Mouse (Mus musculus): ENCODE results near the gene Prtn3. TPM values are rescaled to one million over a fixed set of nuclear protein-coding genes. Genes with fewer than 3 reads are reported as not detected.
A peak's percentile ranks its signal among the peaks of the same experiment; 100 is the strongest.
"Not testable (repeated sequence)": the region's sequence is repeated elsewhere in the genome, so short reads cannot be mapped to it uniquely, and the experiment has no call there.

Prtn3 gene
- total RNA-seq, 2 experiments from 2014 or later = 2.2 to 2.4 TPM

DNA sequence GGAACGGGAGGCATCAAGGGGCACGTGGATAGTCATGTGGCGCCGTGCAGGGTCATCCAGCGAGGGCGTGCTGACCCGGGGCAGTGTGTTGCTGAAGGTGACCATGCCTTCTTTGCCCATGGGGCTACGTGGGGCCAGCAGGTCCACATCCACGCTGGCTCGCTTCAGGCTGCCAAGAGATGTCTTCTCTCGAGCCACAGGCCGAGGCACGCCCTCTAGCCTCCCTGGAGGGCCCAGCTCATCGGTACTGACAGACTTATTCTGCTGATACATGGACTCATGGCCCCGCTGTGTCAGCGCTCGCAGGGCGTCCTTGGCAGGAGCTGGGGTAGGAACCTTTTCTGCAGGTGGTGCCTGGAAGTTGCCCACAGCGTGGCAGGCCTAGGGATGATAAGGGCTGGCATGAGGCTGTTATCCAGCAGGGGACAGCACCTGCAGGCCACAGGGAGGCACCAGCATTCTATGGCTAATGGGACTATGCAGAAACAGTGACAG is 8.4 kb upstream of the Prtn3 start:
- DNase-seq (ENCODE audit: low spot score in 2 of 2) = no peak
- intact Hi-C loops (cut with DNase I) = no loop called here

DNA sequence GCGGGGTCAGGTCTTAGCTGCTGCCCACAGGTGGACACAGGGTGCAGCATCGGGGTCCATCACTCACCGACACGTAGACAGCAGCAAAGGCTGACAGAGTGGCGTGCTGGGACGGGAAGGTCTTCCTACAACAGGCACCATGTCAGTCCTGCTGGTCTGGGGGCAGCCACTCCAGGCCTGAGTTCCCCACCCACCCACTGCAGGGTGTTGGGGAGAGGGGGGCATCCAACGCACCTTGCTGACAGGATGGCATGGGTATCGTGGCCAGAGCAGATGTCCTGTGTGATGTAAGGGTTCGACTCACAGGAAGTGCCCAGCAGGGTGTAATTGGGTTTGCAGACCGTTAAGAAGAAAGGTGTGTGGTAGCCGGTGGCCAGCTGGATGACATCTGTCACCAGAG is 7.7 kb upstream of the Prtn3 start:
- intact Hi-C loops (cut with DNase I) = no loop called here
- no peak for DNase-seq (ENCODE audit: low spot score in 2 of 2)

DNA sequence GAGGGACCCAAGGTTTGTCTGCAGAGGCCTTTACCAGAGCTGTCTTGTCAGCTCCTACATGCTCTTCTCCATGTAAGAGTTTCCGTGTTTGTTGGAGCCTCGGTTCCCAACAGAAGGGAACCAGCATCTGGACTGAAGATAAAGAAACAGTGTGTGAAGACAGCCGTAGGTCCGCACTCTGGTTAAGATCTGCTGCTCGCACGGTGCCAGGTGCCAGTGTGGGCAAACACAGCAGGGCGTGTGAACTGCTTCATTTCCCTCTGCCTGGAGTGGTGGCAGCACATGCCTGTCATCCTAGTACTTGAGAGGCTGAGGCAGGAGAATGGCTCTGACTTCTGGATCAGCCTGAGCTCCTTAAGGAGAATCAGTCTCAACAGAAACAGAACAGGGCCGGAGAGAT is 2.4 kb upstream of the Prtn3 start:
- no peak for DNase-seq (ENCODE audit: low spot score in 2 of 2)
- intact Hi-C loops (cut with DNase I) = no loop called here

DNA sequence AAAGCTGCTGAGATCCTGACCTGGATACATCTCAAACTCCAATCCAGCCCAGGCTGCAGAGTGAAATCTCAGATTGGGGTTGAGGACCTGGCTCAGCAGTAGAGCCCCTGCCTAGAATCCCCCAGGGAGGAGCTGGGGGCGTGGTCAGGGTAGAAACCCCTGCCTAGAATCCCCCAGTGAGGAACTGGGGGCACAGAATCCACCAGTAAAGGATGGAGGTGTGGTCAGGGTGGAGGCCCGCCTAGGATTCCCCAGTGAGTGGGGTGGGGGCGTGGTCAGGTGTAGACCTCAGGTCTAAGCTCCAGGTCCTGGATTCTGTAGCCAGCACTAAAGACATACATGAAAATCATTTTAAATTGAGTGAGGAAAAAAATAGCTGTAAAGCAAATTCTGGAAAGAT is 1.4 kb upstream of the Prtn3 start:
- DNase-seq (ENCODE audit: low spot score in 2 of 2) = no peak
- intact Hi-C loops (cut with DNase I) = no loop called here

DNA sequence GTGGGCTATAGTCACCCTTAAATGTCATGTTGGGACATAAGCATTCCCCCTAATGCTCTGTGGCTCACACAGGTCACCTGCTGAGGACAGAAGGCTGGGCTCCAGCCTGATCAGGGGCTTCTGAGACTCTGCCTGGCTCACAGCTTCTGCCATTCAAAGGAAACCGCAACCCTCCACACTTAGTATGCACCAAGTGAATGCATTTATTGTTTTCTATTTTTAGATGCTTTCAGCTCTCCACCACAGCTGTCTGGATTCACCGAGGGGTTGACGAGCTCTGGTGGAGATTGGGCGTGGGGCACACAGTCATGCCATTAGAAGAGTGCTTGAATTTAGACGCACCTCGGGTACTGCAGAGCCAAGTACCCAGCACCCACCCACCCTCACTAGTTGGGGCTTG is 963 bp upstream of the Prtn3 start:
- DNase-seq (ENCODE audit: low spot score in 2 of 2) = no peak
- intact Hi-C loops (cut with DNase I) = no loop called here

DNA sequence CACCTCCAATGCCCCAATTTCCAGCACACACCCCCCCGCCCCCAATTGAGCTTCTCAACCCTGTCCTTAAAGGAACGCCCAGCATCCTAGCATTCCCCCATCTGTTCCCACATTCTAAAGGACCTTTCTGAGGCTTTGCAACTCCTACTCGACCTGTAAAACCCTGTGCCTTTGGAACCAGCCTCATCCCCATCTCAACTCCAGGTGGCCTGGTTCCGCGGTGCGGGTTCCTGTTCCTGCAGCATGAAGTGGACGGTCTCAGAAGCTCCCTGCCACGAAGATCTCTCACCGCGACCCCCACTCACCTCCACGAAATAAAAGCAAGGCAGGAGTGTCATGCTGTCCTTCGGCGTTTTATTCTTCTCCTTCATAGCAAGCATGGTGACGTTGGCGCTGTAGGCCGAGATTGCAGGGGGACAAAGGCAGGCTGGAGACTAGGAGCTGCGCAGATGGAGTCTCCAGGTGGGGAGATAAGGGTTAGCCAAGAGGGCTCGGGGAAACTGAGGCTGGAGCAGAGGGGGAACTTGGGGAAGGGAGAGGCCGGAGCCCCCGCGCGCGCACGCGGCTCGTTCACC is 474 bp upstream of the Prtn3 start:
- DNase-seq (ENCODE audit: low spot score in 2 of 2) = no peak
- intact Hi-C loops (cut with DNase I) = loop anchor here (2.0 kb wide), 1 partner anchor 19 kb away; the partner anchor contains the start of gene Ptbp1

DNA sequence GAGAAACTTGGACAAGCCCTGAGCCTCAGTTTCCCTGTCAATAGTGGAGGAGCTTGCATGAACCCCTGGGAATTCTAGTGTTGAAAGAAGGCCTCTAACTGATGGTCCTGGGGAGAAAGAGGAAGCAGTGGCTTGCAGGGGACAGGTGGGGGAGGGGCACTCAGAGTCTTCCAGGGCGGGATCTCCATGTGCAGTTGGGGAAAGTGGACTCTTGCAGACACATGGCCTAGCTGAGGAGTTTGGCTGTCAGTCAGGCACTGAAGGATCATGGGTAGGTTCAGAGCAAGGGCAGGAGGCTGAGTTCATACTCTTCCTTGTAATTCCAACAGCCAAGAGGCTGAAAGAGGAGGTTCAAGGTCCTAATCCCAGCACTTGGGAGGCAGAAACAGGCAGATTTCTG is 2.9 kb downstream of the Prtn3 start:
- intact Hi-C loops (cut with DNase I) = no loop called here
- DNase-seq (ENCODE audit: low spot score in 2 of 2) = no peak

DNA sequence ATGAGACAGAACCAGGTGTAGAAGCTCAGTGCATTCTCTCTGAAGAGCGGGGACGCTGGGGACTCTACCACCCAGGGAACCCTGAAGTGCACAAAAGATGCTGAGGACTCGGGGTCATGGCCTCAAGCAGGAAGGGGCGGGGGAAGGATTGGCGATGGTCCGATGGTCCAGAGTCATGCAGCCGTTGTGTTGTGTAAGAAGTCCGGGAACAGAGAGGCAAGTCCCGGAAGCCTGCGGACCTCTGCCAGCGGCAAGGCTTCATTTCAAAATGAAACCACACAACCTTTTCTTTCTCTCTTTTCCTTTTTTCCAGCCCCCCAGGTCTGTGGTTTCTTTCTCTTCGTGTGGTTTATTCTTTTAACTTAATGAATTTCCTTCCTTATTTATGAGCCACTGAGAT is 3.5 kb downstream of the Prtn3 start:
- DNase-seq (ENCODE audit: low spot score in 2 of 2) = no peak
- intact Hi-C loops (cut with DNase I) = no loop called here

DNA sequence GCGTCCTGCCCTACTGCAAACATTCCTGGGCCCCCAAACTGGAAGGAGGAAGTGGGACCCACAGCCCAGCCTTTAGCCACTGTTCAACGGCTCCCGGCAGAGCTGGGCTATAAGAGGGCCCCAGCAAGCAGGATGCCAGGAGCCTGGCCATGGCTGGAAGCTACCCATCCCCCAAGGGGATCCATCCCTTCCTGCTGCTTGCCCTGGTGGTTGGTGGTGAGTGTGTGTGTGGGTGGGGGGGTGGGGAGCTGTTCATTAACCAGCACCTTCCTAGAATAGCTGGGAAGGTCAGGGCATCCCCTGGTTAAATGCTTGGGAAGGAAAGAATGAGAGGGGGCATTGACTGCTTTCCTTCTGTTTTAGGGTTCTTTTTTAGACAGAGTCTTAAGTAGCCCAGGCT is 5.3 kb downstream of the Prtn3 start:
- DNase-seq (ENCODE audit: low spot score in 2 of 2) = no peak
- intact Hi-C loops (cut with DNase I) = no loop called here

DNA sequence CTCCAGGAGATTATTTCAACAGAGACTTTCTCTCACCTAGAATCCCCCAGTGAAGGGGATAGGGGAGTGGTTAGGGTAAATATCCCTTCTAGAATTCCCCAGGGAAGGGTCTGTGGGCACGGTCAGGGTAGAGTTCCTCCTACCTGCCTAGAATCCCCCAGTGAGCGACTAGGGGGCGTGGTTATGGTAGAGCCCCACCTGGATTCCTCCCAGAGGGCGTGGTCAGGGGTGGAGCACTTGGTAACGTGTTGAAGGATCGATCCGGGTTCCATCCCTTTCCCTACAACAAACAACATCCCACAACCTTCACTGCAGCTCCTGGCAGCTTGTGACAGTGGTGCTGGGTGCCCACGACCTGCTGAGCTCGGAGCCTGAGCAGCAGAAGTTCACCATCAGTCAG is 6.4 kb downstream of the Prtn3 start:
- no peak for DNase-seq (ENCODE audit: low spot score in 2 of 2)
- intact Hi-C loops (cut with DNase I) = loop anchor here (5.0 kb wide), 2 partner anchors 42 to 48 kb away; partner anchors contain the start of gene R3hdm4

DNA sequence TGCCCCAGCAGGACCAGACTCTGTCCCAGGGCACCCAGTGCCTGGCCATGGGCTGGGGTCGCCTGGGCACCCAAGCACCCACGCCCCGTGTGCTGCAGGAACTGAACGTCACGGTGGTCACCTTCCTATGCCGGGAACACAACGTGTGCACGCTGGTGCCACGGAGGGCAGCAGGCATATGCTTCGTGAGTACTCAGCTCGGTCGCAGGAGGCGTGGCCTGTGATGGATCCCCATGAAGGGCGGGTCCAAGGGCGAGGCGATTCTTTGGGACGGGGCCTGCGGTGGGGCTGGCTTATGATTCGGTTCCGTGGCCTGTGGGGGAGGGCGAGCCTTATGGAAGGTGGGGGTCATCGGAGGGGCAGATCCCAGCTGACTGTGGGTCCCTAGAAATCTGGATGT is 7.7 kb downstream of the Prtn3 start:
- no peak for DNase-seq (ENCODE audit: low spot score in 2 of 2)
- intact Hi-C loops (cut with DNase I) = loop anchor here (5.0 kb wide), 2 partner anchors 40 to 50 kb away; partner anchors contain the start of gene R3hdm4

DNA sequence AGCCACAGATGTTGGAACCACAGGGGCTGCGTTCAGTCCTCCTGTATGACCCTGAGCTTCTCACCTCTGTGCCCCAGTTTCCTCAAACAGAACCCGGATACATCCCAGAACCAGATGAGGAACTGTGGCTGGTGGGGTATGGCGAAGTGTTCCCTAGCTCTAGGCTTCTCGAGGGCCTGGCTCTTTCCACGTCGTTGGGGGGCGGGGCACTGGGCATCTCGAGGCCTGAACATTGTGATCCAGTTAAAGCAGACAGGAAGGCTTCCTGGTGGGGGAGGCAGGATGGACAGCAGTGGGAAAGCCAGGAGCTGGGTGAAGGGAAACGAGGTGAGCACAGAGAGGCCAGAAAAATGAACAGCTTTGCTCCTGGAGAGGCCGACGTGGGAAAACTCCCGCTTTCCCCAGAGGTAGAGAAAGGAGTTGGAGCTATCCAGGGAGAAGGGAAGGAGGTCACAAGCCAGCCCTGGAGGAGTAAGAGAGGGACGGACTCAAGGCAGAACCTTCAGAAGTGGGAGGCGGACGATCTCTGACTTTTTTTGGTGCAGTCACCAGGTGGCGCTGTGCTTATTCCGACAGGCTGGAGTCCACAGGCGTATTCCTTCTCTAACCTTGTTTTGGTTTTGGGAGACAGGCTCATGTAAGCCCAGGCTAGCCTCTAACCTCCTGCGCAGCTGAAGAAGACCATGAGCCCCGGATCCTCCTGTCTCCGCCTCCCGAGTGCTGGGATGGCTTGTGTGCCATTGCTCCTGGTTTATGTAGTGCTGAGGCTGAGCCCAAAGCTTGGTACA is 9.2 kb downstream of the Prtn3 start:
- intact Hi-C loops (cut with DNase I) = loop anchor here (5.0 kb wide), 2 partner anchors 39 to 51 kb away; partner anchors contain the start of gene R3hdm4
- peak; percentile 68 to 76 for DNase-seq (ENCODE audit: low spot score in 2 of 2)

DNA sequence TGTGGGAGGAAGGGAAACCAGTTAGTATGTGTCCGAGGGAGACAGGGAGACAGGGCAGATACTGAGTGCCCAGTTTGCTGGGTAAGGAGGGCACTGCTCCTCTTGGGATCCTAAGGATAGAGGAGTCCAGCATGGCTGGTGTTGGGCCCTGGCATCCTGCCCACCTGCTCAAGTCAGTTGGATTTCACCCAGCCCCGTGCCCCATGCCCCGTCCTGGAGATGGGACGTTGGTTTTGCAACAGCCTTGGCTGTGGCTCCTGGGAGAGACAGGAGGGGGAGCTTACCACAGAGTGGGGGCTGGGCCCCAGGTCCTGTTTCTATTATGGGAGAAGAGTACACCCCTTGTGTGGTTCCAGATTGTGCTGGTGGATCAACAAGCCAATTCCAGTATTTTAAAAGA is 10.2 kb downstream of the Prtn3 start:
- intact Hi-C loops (cut with DNase I) = loop anchor here (5.0 kb wide), 2 partner anchors 38 to 52 kb away; partner anchors contain the start of gene R3hdm4
- no peak for DNase-seq (ENCODE audit: low spot score in 2 of 2)

DNA sequence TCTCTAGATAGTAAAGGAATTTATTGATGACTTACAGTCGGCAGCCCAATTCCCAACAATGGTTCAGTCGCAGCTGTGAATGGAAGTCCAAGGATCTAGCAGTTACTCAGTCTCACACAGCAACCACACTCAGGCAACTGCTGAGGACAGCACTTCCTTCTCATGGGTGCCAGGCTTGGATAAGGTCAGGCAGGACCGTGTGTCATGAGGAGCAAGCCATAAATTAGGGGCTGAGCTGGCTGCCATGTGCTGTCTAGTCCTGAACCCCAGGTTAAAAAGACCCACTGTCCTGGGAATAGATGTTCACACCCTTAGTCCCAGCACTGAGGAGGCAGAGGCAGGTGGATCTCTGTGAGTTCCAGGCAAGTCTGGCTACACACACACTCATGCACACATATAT is 10.7 kb downstream of the Prtn3 start:
- intact Hi-C loops (cut with DNase I) = loop anchor here (5.0 kb wide), 2 partner anchors 37 to 53 kb away; partner anchors contain the start of gene R3hdm4
- DNase-seq (ENCODE audit: low spot score in 2 of 2) = not testable (repeated sequence)

DNA sequence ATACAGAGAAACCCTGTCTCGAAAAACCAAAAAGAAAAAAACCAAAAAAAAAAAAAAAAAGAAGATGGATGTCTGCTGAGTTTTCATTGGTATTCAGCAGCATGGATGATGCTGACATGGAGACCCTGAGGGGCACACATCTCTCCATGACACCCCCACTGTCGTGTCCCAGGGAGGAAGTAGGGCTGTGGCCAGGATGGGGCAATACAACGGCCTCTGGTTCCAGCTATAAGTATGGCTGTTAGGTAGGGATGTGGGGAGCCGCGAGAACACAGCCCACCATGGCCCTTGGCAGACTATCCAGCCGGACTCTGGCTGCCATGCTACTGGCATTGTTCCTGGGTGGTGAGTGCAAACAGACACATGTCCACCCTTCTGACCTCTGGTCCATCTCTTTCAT is 11.8 kb downstream of the Prtn3 start, which contains the start of gene Elane:
TSS of gene Elane (plus strand) at position 194 of the 400 bp plus-strand sequence.
- intact Hi-C loops (cut with DNase I) = no loop called here
- no peak for DNase-seq (ENCODE audit: low spot score in 2 of 2)

DNA sequence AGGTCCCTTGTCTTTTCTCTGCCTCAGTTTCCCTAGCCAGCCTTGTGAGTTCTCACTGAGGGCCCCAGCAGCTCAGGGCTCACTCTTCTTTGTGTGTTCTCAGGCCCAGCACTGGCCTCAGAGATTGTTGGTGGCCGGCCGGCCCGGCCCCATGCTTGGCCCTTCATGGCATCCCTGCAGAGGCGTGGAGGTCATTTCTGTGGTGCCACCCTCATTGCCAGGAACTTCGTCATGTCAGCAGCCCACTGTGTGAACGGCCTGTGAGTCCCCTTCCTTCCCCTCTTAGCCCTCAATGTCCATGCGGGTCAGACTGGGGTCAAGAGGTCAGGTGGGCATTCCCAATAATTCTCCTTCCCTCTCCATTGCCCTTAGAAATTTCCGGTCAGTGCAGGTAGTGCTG is 12.3 kb downstream of the Prtn3 start:
- intact Hi-C loops (cut with DNase I) = no loop called here
- DNase-seq (ENCODE audit: low spot score in 2 of 2) = no peak

DNA sequence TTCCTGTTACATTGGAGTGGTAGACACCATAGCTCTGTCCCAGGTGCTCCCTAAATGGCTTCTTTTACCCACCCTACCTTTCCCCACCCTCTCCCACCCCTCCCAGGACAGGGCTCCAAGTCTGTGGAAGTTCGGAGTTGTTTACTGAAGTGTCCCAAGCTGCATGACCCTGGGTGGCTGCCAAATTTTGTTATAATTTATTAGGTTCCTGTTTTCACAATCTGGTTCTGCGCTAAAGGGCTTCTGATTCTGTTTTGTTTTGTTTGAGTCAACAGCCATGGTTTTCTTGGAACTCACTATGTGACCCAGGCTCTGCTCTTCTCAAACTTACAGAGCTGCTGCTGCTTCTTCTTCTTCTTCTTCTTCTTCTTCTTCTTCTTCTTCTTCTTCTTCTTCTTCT is 15.1 kb downstream of the Prtn3 start:
- DNase-seq (ENCODE audit: low spot score in 2 of 2) = no peak
- intact Hi-C loops (cut with DNase I) = no loop called here

DNA sequence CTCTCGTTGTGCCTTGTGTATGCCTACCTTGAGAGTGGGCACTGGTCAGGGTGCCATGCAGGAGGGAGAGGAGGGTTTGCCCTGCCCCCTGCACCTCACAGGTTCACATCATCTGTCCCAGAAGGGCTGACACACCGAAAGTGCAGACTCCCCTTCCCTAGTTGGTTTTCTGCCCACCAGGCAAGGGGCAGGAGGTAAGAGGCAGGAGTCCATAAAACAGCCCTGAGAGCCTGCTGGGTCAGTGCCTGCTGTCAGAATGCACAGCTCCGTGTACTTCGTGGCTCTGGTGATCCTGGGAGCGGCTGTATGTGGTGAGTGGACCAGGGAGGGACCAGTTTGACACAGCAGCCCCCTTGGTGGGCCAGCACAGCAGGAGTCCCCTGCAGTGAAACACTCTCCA is 16.4 kb downstream of the Prtn3 start, which contains the start of gene Cfd:
TSS of gene Cfd (plus strand) at position 184 of the 400 bp plus-strand sequence.
- DNase-seq (ENCODE audit: low spot score in 2 of 2) = no peak
- intact Hi-C loops (cut with DNase I) = loop anchor here (2.0 kb wide), 1 partner anchor 62 kb away; no protein-coding TSS in a partner anchor

DNA sequence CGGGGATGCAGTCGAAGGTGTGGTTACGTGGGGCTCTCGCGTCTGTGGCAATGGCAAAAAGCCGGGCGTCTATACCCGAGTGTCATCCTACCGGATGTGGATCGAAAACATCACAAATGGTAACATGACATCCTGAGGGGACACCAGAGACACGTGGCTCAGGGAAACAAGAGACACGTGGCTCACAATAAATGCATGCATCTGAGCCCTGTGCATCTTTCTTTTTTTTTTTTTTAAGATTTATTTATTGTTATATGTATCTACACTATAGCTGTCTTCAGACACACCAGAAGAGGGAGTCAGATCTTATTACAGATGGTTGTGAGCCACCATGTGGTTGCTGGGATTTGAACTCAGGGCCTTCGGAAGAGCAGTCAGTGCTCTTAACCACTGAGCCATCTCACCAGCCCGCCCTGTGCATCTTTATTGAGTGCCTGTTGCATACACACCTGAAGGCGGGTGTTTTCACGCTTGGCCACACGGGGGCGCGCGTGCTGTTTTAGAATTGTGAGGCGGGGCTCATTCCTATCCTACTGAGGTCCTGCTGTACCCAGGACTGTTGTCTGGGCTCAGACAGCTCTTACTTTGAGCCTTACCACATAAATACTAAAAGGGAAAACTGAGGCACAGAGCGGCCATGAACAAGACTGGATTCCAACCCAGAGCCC is 18.3 kb downstream of the Prtn3 start:
- intact Hi-C loops (cut with DNase I) = loop anchor here (2.0 kb wide), 1 partner anchor 32 kb away; no protein-coding TSS in a partner anchor

DNA sequence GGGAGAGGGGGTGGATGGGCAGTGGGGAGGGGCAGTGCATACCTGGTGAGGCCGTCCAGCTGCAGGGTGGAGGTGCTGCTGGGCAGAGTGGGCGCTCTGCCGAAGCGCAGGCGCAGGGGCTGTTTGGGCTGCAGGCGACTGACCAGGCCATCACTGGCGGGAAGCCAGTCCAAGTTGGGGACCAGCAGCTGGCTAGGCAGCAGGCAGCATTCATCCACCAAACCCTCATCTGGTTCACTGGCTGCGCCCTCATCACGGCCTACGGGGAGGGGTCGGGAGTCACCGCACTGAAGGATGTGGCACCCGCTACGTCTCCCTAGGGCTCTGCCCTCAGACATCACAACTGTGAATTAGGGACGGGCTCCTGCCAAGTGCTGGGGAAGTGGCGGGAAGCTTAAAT is 22.0 kb downstream of the Prtn3 start:
- DNase-seq (ENCODE audit: low spot score in 2 of 2) = no peak
- intact Hi-C loops (cut with DNase I) = no loop called here

More for the DNA sequence above, 18.3 kb downstream of the Prtn3 start:
- peak; percentile 64 to 73 for DNase-seq (ENCODE audit: low spot score in 2 of 2)
